Mouse (Mus musculus) heart, embryonic 14.5 days (tissue): ENCODE data around the gene Sdf4. TPM values are rescaled to one million over a fixed set of nuclear protein-coding genes. Genes with fewer than 3 reads are reported as not detected.
A peak's percentile ranks its signal among the peaks of the same experiment; 100 is the strongest.

Experiments used
- ATAC-seq: fragments of 200-750 bp; cut with Nextera tagmentation; 2 replicates; pipeline ENCODE4 v1.8.0; 2017; ENCODE audit warnings: low read depth, moderate TSS enrichment; ENCODE audit not compliant: insufficient number of reproducible peaks, insufficient read depth, low FRiP score
- H3K27ac ChIP-seq, 2 experiments: fragments of 200-500 bp in 1 of 2; fragments of 300-500 bp in 1 of 2; sonication (generic) in 1 of 2; replicated peaks in 1 of 2; 2 replicates each; pipeline ENCODE4 v1.5.1; 2012 to 2014; ENCODE audit warnings: low read depth in 2 of 2, low read length in 2 of 2, control low read depth in 1 of 2, mild to moderate bottlenecking in 1 of 2, mixed read lengths in 1 of 2; ENCODE audit not compliant: control insufficient read depth in 1 of 2, insufficient read depth in 1 of 2
- H3K27me3 ChIP-seq: fragments of 300-500 bp; sonication (generic); 2 replicates; pipeline ENCODE4 v1.6.1; 2014; ENCODE audit warnings: mild to moderate bottlenecking, low read length, control low read depth; ENCODE audit not compliant: control insufficient read depth, insufficient read depth
- H3K36me3 ChIP-seq: fragments of 300-500 bp; sonication (generic); 2 replicates; pipeline ENCODE4 v1.6.1; 2014; ENCODE audit warnings: mild to moderate bottlenecking, control low read depth, low read length, mixed read lengths; ENCODE audit not compliant: control insufficient read depth, insufficient read depth
- H3K4me1 ChIP-seq, 2 experiments: fragments of 200-500 bp in 1 of 2; fragments of 300-500 bp in 1 of 2; sonication (generic) in 1 of 2; 2 replicates each; pipeline ENCODE4 v1.6.1; 2012 to 2014; ENCODE audit warnings: low read length in 2 of 2, control low read depth in 1 of 2, mixed read lengths in 1 of 2; ENCODE audit not compliant: control insufficient read depth in 2 of 2, insufficient read depth in 2 of 2
- H3K4me2 ChIP-seq: fragments of 300-500 bp; sonication (generic); 2 replicates; pipeline ENCODE4 v1.6.1; 2014; ENCODE audit warnings: mild to moderate bottlenecking, low read length
- H3K4me3 ChIP-seq, 2 experiments: fragments of 200-500 bp in 1 of 2; fragments of 300-500 bp in 1 of 2; sonication (generic) in 1 of 2; 2 replicates each; pipeline ENCODE4 v1.5.1; 2012 to 2014; ENCODE audit warnings: low read length in 2 of 2, mild to moderate bottlenecking in 2 of 2, control low read depth in 1 of 2, low read depth in 1 of 2, moderate library complexity in 1 of 2; ENCODE audit not compliant: control insufficient read depth in 1 of 2, insufficient read depth in 1 of 2
- H3K9ac ChIP-seq: fragments of 300-500 bp; sonication (generic); 2 replicates; pipeline ENCODE4 v1.6.1; 2014; ENCODE audit warnings: mild to moderate bottlenecking, low read length
- H3K9me3 ChIP-seq: fragments of 300-500 bp; sonication (generic); 2 replicates; pipeline ENCODE4 v1.6.1; 2016; ENCODE audit warnings: low read length, control low read depth; ENCODE audit not compliant: control insufficient read depth
- WGBS: fragments of 180-500 bp; shearing (Covaris S2); extraction: QIAGEN DNeasy Blood & Tissue Kit; methylation state at CpG from one replicate; pipeline ENCODE4 v1.1.7; 2014; 5-methylcytosine and 5-hydroxymethylcytosine counted together
- polyA plus RNA-seq: library from polyadenylated mRNA; unstranded; fragments of >200 nt; fragmentation: Nextera tagmentation; extraction: Ambion mirVana; gene quantifications from 2 replicates; pipeline ENCODE4 v1.2.1, GENCODE M21; 2014

The Sdf4 gene
- polyA plus RNA-seq, 1 experiment from 2014 or later: 137 TPM

- no peaks in the 10 kb centered on the region for H3K27me3 ChIP-seq
- no peaks in the 10 kb centered on the region for H3K4me1 ChIP-seq
- H3K4me2 ChIP-seq: no peak overlapping the region
- no peaks in the 10 kb centered on the region for H3K9me3 ChIP-seq
- H3K4me3 ChIP-seq: no peak overlapping the region
- H3K9ac ChIP-seq: no peak overlapping the region
- peaks cover 97% of the 10 kb centered on the region for H3K36me3 ChIP-seq
- no peak overlapping the region for H3K27ac ChIP-seq
- ATAC-seq: no peak
- 97% methylated on average over 4 of the region's 4 CpGs for WGBS
Measured at GRCm38 (mm10) chr4:156008369-156008768, 15.7 kb downstream of the Sdf4 start.

- H3K36me3 ChIP-seq: peaks cover 66% of the 10 kb centered on the region
- ATAC-seq: no peak
- no peak within 1 kb of the TSS for H3K27ac ChIP-seq
- H3K4me3 ChIP-seq: no peak within 1 kb of the TSS
- H3K9ac ChIP-seq: no peak within 1 kb of the TSS
- H3K4me2 ChIP-seq: no peak within 1 kb of the TSS
- H3K4me1 ChIP-seq: no peaks in the 10 kb centered on the region
- H3K27me3 ChIP-seq: no peaks in the 10 kb centered on the region
- WGBS: 76% methylated on average over 8 of the region's 8 CpGs
- no peaks in the 10 kb centered on the region for H3K9me3 ChIP-seq
Measured at GRCm38 (mm10) chr4:156013637-156014036, 21.0 kb downstream of the Sdf4 start, which contains the start of gene Tnfrsf4. TSS of gene Tnfrsf4 (plus strand) at chr4:156013843.

DNA sequence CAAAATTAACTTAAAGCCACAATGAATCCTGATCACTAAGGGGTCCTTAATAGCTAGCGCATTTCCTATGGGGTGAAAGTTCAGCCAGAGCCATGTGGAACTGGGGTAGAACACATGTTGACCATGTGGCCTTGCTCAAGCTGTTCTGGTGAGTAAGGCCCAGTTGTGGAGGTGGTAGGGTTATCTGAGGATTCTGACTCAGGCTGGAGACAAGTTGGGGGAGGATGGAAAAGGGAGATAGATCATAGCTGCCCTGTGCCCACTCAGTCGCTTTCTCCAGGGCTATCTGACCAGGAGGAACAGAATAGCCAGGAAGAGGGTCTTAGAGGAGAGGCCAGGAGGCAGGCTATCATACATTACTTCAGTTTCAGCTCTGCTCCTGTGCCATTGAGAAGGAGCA is 21.8 kb downstream of the Sdf4 start:
- Histone ChIP-seq H3K27ac (no peak overlapping the region), H3K9ac (no peak overlapping the region), H3K27me3 (no peaks in the 10 kb centered on the region), H3K36me3 (peaks cover 58% of the 10 kb centered on the region), H3K4me3 (no peak overlapping the region), H3K4me1 (no peaks in the 10 kb centered on the region), H3K9me3 (no peaks in the 10 kb centered on the region), H3K4me2 (no peak overlapping the region)
- WGBS: 80% methylated on average over 2 of the region's 2 CpGs
- no peak for ATAC-seq

- Histone ChIP-seq H3K4me1 (peaks cover 2 to 4% of the 10 kb centered on the region in 2 experiments; a peak in 2 of 4 replicates), H3K36me3 (peaks cover 18% of the 10 kb centered on the region; the same call in 1 of the 2 replicates), H3K27me3 (no peaks in the 10 kb centered on the region), H3K9me3 (no peaks in the 10 kb centered on the region), H3K4me2 (no peak overlapping the region), H3K9ac (no peak overlapping the region), H3K27ac (no peak overlapping the region), H3K4me3 (no peak overlapping the region)
- no peak for ATAC-seq
- 87% methylated on average over 12 of the region's 12 CpGs for whole genome bisulfite sequencing
Measured at GRCm38 (mm10) chr4:156019771-156020170, 27.1 kb downstream of the Sdf4 start.

DNA sequence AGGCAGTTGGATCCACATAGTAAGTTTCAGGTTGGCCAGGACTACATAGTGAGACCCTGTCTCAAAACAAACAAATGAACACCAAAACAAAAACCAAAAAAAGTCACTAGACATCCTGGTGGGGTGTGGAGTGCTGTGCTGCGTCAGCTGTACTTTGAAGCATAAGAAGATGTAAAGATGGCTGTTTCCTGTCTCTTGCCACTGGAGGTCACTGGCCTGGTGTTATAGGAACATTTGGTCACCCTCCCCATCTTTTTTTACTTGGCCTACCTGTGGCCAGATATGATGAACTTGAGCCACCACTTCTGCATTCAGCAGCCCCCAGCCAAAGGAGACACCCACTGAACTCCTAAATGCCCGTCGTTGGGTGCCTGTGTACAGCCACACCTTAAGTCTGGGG is 28.7 kb downstream of the Sdf4 start:
- Histone ChIP-seq H3K4me1 (peaks cover 10 to 13% of the 10 kb centered on the region in 2 experiments), H3K27me3 (no peaks in the 10 kb centered on the region), H3K4me3 (no peak overlapping the region), H3K9ac (no peak overlapping the region), H3K4me2 (no peak overlapping the region), H3K36me3 (peaks cover 6% of the 10 kb centered on the region; the same call in 1 of the 2 replicates), H3K27ac (no peak overlapping the region), H3K9me3 (no peaks in the 10 kb centered on the region)
- no peak for ATAC-seq
- 64% methylated on average over 3 of the region's 3 CpGs for WGBS

GRCm38 (mm10) chr4:156021942-156022419 is 29.3 kb downstream of the Sdf4 start:
- Histone ChIP-seq H3K36me3 (peaks cover 7% of the 10 kb centered on the region; the same call in 1 of the 2 replicates), H3K27me3 (no peaks in the 10 kb centered on the region), H3K9ac (peak overlapping the region; percentile 23; the same call in 1 of the 2 replicates), H3K9me3 (no peaks in the 10 kb centered on the region), H3K4me2 (no peak overlapping the region), H3K4me3 (no peak overlapping the region), H3K4me1 (peaks cover 11 to 14% of the 10 kb centered on the region in 2 experiments), H3K27ac (no peak overlapping the region)
- WGBS: 37% methylated on average over 9 of the region's 9 CpGs
- no peak for ATAC-seq

DNA sequence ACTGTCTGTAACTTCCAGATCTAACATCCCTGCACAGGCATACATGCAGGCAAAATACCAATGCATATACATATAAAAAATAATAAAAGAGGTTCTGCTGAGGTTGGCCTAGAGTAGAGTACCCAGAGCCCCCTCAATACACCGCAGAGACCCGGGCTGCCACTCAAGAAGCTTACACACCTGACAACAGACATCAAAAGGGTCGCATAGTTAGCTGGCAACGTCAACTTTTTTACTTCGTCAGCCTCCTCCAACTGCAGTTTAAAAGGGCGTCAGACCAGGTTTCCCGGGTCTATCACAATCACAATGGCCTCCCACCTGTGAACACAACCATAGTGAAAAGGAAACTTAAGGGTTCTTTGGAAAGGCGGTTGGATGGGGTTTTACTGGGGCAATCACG is 30.8 kb downstream of the Sdf4 start:
- 81% methylated on average over 9 of the region's 9 CpGs for WGBS
- H3K27ac ChIP-seq: no peak overlapping the region
- no peak overlapping the region for H3K9ac ChIP-seq
- ATAC-seq: no peak
- no peaks in the 10 kb centered on the region for H3K27me3 ChIP-seq
- H3K36me3 ChIP-seq: peaks cover 22% of the 10 kb centered on the region
- no peaks in the 10 kb centered on the region for H3K9me3 ChIP-seq
- H3K4me1 ChIP-seq: peaks cover 11 to 14% of the 10 kb centered on the region in 2 experiments
- no peak overlapping the region for H3K4me3 ChIP-seq
- H3K4me2 ChIP-seq: no peak overlapping the region

DNA sequence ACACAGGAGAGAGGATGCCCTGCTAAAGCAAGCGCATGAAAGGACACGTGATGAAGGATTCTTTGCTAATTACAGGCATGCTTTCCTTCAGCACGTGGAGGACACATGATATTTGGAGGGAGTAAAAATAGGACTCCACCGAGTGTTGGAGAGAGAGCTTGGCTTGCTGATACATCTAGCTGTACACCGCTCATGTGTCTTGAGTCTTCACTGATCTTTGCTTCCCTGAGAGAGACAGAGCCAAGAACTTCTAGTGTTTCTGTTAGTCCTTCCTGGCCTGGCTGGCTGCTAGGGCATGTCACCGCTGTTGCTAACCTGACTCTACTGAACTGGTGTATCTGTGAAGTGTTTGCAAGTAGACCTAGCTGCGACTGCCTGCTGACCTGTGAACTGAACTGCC is 31.5 kb downstream of the Sdf4 start:
- no peak overlapping the region for H3K9ac ChIP-seq
- H3K36me3 ChIP-seq: peaks cover 27% of the 10 kb centered on the region
- no peak overlapping the region; a peak in 1 of 4 replicates for H3K27ac ChIP-seq
- WGBS: 78% methylated on average over 7 of the region's 7 CpGs
- no peak for ATAC-seq
- H3K9me3 ChIP-seq: no peaks in the 10 kb centered on the region
- H3K4me2 ChIP-seq: no peak overlapping the region
- no peaks in the 10 kb centered on the region for H3K27me3 ChIP-seq
- peaks cover 11 to 14% of the 10 kb centered on the region in 2 experiments for H3K4me1 ChIP-seq
- H3K4me3 ChIP-seq: no peak overlapping the region
